Mouse (Mus musculus): ENCODE measurements around the gene Crabp2. TPM values are rescaled to one million over a fixed set of nuclear protein-coding genes. Genes with fewer than 3 reads are reported as not detected.

Gene Crabp2
- total and polyA plus RNA-seq, 3 experiments, result 0.23 to 1.2 TPM; not detected in 1

GRCm38 (mm10) chr3:88000181-88000580 lies 51.7 kb downstream of the Crabp2 start, which contains the start of gene Bcan:
Gene Bcan (minus strand): TSS chr3:88000230.
- Histone ChIP-seq H3K4me1 (ENCODE audit: control insufficient read depth in 1 of 2, insufficient read depth in 2 of 2, low read length in 2 of 2) (no peaks in the 10 kb centered on the region), H3K27me3 (ENCODE audit: control insufficient read depth in 1 of 2, insufficient read depth in 2 of 2, low read length in 2 of 2) (no peaks in the 10 kb centered on the region; a peak in 1 of 4 replicates), H3K36me3 (ENCODE audit: control insufficient read depth in 1 of 2, insufficient read depth in 2 of 2, low read length in 2 of 2) (no peaks in the 10 kb centered on the region), H3K27ac (ENCODE audit: control insufficient read depth, low read depth, low read length) (no peak within 1 kb of the TSS), H3K79me2 (ENCODE audit: control insufficient read depth, insufficient read depth, low read length, poor library complexity) (no peaks in the 10 kb centered on the region), H3K9ac (ENCODE audit: control insufficient read depth, low read depth, low read length, poor library complexity, severe bottlenecking) (no peak within 1 kb of the TSS), H3K9me3 (replicated peaks; ENCODE audit: insufficient read depth, low read length) (no peaks in the 10 kb centered on the region), H3K4me3 (ENCODE audit: control insufficient read depth in 1 of 2, insufficient read depth in 1 of 2, low read depth in 2 of 2, low read length in 2 of 2) (no peak within 1 kb of the TSS)
- TF ChIP-seq CTCF (IDR thresholded peaks at IDR 0.05 in 2 of 3, conservative IDR thresholded peaks at IDR 0.05 in 1 of 3; ENCODE audit: control insufficient read depth in 1 of 3, insufficient read depth in 1 of 3, low read depth in 2 of 3, low read length in 3 of 3, poor library complexity in 1 of 3, severe bottlenecking in 1 of 3) (no peak), NELFE (IDR thresholded peaks at IDR 0.05; ENCODE audit: low read depth, low read length) (no peak), E2F4 (IDR thresholded peaks at IDR 0.05; ENCODE audit: borderline replicate concordance, low read depth, low read length) (no peak), SMC3 (IDR thresholded peaks at IDR 0.05; ENCODE audit: low read depth, low read length) (no peak)
- DNase-seq (ENCODE audit: low read depth, low spot score), result no peak

DNA sequence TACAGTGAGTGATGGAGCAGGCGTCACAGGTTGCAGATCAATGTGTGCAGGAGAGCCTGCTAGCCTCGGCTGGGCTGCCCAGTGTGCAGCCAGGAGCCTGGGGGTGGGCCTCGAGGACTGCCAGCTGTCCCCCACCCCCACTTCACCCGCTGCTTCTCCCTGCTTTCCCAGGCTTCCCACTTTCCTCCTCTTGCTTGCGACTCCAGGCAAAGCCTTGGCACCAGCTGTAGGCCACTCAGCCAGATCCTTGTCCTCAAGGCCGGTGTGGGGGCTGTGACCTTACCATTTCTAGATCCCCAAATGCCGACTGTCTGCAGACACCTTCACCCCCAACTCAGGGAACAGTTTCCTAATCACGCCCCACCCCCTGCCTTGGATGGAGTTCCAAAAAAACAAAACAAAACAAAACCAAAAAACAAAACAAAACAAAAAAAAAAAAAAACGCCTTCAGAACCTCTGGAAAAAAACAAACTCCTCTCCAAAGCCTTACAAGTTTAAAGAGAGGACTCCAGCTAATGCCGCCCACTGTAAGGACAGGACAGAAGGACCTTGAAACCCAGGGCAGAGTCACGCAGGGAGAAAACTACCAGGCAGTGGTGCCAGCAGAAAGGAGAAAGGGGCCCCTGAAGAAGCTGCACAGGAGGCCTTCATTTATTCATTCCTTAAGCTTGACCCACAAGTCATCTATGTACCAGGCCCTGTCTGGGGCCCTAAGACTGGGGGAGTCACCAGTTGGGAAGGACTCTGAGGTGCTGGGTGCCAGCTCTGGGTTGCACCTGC lies 52.5 kb downstream of the Crabp2 start:
- TF ChIP-seq GABPA (IDR thresholded peaks at IDR 0.05; ENCODE audit: low read depth, low read length) (no peak), USF1 (IDR thresholded peaks at IDR 0.05; ENCODE audit: low read depth, low read length) (no peak), NELFE (IDR thresholded peaks at IDR 0.05; ENCODE audit: low read depth, low read length) (no peak), TBP (IDR thresholded peaks at IDR 0.05; ENCODE audit: low read depth, low read length) (no peak), MAZ (IDR thresholded peaks at IDR 0.05; ENCODE audit: low read depth, low read length) (no peak), MXI1 (IDR thresholded peaks at IDR 0.05; ENCODE audit: low read depth, low read length) (no peak)
- no peaks in the 10 kb centered on the region for H3K9me3 ChIP-seq (replicated peaks; ENCODE audit: insufficient read depth, low read length)
- no peak overlapping the region for H3K9ac ChIP-seq (ENCODE audit: control insufficient read depth, low read depth, low read length, poor library complexity, severe bottlenecking)
- H3K36me3 ChIP-seq (ENCODE audit: control insufficient read depth in 1 of 2, insufficient read depth in 2 of 2, low read length in 2 of 2), result no peaks in the 10 kb centered on the region
- H3K4me3 ChIP-seq (ENCODE audit: control insufficient read depth in 1 of 2, insufficient read depth in 1 of 2, low read depth in 2 of 2, low read length in 2 of 2), result no peak overlapping the region
- no peaks in the 10 kb centered on the region for H3K4me1 ChIP-seq (ENCODE audit: control insufficient read depth in 1 of 2, insufficient read depth in 2 of 2, low read length in 2 of 2)
- no peaks in the 10 kb centered on the region; a peak in 1 of 4 replicates for H3K27me3 ChIP-seq (ENCODE audit: control insufficient read depth in 1 of 2, insufficient read depth in 2 of 2, low read length in 2 of 2)
- no peaks in the 10 kb centered on the region for H3K79me2 ChIP-seq (ENCODE audit: control insufficient read depth, insufficient read depth, low read length, poor library complexity)
- DNase-seq (ENCODE audit: low read depth, low spot score), result no peak
- no peak overlapping the region for H3K27ac ChIP-seq (ENCODE audit: control insufficient read depth, low read depth, low read length)

- H3K4me1 ChIP-seq (ENCODE audit: control insufficient read depth in 1 of 2, insufficient read depth in 2 of 2, low read length in 2 of 2), result no peaks in the 10 kb centered on the region
- no peak overlapping the region for H3K9ac ChIP-seq (ENCODE audit: control insufficient read depth, low read depth, low read length, poor library complexity, severe bottlenecking)
- TF ChIP-seq GATA1 (IDR thresholded peaks at IDR 0.05; ENCODE audit: low read depth, low read length) (no peak), RCOR1 (IDR thresholded peaks at IDR 0.05; ENCODE audit: low read depth, low read length) (no peak), ZNF384 (IDR thresholded peaks at IDR 0.05; ENCODE audit: low read depth, low read length) (no peak), CHD1 (IDR thresholded peaks at IDR 0.05; ENCODE audit: low read depth, low read length) (no peak), MYB (IDR thresholded peaks at IDR 0.05; ENCODE audit: low read depth, low read length) (no peak), SIN3A (IDR thresholded peaks at IDR 0.05; ENCODE audit: low read length) (no peak), POLR2AphosphoS2 (IDR thresholded peaks at IDR 0.05; ENCODE audit: low read length) (no peak), POLR2AphosphoS5 (IDR thresholded peaks at IDR 0.05; ENCODE audit: borderline replicate concordance, low read depth, low read length) (no peak), UBTF (IDR thresholded peaks at IDR 0.05; ENCODE audit: borderline replicate concordance, insufficient read depth, low read depth, low read length) (no peak), USF1 (IDR thresholded peaks at IDR 0.05; ENCODE audit: low read depth, low read length) (no peak)
- no peaks in the 10 kb centered on the region for H3K9me3 ChIP-seq (replicated peaks; ENCODE audit: insufficient read depth, low read length)
- H3K27ac ChIP-seq (ENCODE audit: control insufficient read depth, low read depth, low read length), result no peak overlapping the region
- H3K4me3 ChIP-seq (ENCODE audit: control insufficient read depth in 1 of 2, insufficient read depth in 1 of 2, low read depth in 2 of 2, low read length in 2 of 2), result no peak overlapping the region
- no peaks in the 10 kb centered on the region for H3K79me2 ChIP-seq (ENCODE audit: control insufficient read depth, insufficient read depth, low read length, poor library complexity)
- DNase-seq (ENCODE audit: low read depth, low spot score), result no peak
- no peaks in the 10 kb centered on the region for H3K36me3 ChIP-seq (ENCODE audit: control insufficient read depth in 1 of 2, insufficient read depth in 2 of 2, low read length in 2 of 2)
- no peaks in the 10 kb centered on the region; a peak in 1 of 4 replicates for H3K27me3 ChIP-seq (ENCODE audit: control insufficient read depth in 1 of 2, insufficient read depth in 2 of 2, low read length in 2 of 2)
Observed at GRCm38 (mm10) chr3:88002291-88002976, 54.0 kb downstream of the Crabp2 start.
